In genomic region chr1:37997867-37998266, GRCm38 (mm10) we compare ENCODE assay signal across 8 mouse cellular contexts. TPM values are rescaled to one million over a fixed set of nuclear protein-coding genes. Genes with fewer than 3 reads are reported as not detected.
DNase-seq lines count a peak whose midpoint lies in the region; ATAC-seq and TF ChIP-seq lines count a peak whose summit lies in the region.

TSS of gene Txndc9 (minus strand) at chr1:37997893.
TSS of gene Eif5b (plus strand) at chr1:37998010.

- DNase-seq in Patski (ENCODE audit: low read depth, low spot score) = no peak
- peak; percentile 96 for DNase-seq in cerebellum, postnatal 14 days
- DNase-seq in frontal cortex, postnatal 25 days (ENCODE audit: low spot score in 2 of 2) = peak; percentile 91 to 95
- DNase-seq in hindbrain, embryonic 14.5 days (ENCODE audit: low spot score) = peak; percentile 92
- peak; percentile 96 for DNase-seq in layer of hippocampus, postnatal 36 days
- DNase-seq in lung, postnatal 36 days = peak; percentile 97
- peak; percentile 97 for DNase-seq in retina, postnatal 1 day
- DNase-seq in urinary bladder, adult 18-20 months (ENCODE audit: low spot score in 2 of 2) = peak; percentile 85 to 92

- peak within 1 kb of the TSS; percentile 96 for H3K4me3 ChIP-seq in hindbrain, embryonic 14.5 days (replicated peaks; ENCODE audit: low read length)

- H3K27ac ChIP-seq in hindbrain, embryonic 14.5 days = peak within 1 kb of the TSS; percentile 94

- peak; percentile 93 for ATAC-seq in Patski
- ATAC-seq in hindbrain, embryonic 14.5 days (ENCODE audit: low FRiP score) = peak; percentile 93

- H3K4me2 ChIP-seq in hindbrain, embryonic 14.5 days (replicated peaks) = peak within 1 kb of the TSS; percentile 85

- peaks cover 32% of the 10 kb centered on the region for H3K36me3 ChIP-seq in hindbrain, embryonic 14.5 days (replicated peaks; ENCODE audit: control insufficient read depth, insufficient read depth)

- no peak for TF ChIP-seq CTCF in Patski (IDR thresholded peaks at IDR 0.05)

- under 1% methylated on average over 50 of the region's 50 CpGs for WGBS in hindbrain, embryonic 14.5 days

- POLR2A ChIA-PET in Patski (lab: Charles Lee) = no interaction called here

- H3K9me3 ChIP-seq in hindbrain, embryonic 14.5 days (ENCODE audit: control insufficient read depth, low read length) = no peaks in the 10 kb centered on the region

- H3K4me1 ChIP-seq in hindbrain, embryonic 14.5 days (replicated peaks; ENCODE audit: control insufficient read depth, insufficient read depth, low read length) = peaks cover 18% of the 10 kb centered on the region

- CTCF ChIA-PET in Patski (lab: Charles Lee) = no interaction called here

- in situ Hi-C loops in Patski (cut with MboI; ENCODE audit: low pct_unique_long_range_greater_than_20kb) = loop anchor here (25.0 kb wide), 1 partner anchor 311 kb away; no protein-coding TSS in a partner anchor

- no peaks in the 10 kb centered on the region for H3K27me3 ChIP-seq in Patski
- H3K27me3 ChIP-seq in hindbrain, embryonic 14.5 days (ENCODE audit: control insufficient read depth, insufficient read depth, low read length) = no peaks in the 10 kb centered on the region

- peak within 1 kb of the TSS; percentile 91 for H3K9ac ChIP-seq in hindbrain, embryonic 14.5 days

RNA-seq across cellular contexts. Expression of gene Txndc9, which starts in this region (rescaled TPM):
- polyA plus RNA-seq in Patski (2021) = 86.1 TPM
- polyA plus RNA-seq in hindbrain, embryonic 14.5 days (2014; fragmentation: Nextera tagmentation; extraction: Ambion mirVana) = 129 and 144 TPM in 2 replicates
- total RNA-seq in layer of hippocampus, postnatal 36 days (2021) = 10 to 100 TPM; 52.3 to 53.9 TPM

RNA-seq across cellular contexts. Expression of gene Eif5b, which starts in this region (rescaled TPM):
- 82.7 TPM for polyA plus RNA-seq in Patski (2021)
- polyA plus RNA-seq in hindbrain, embryonic 14.5 days (2014; fragmentation: Nextera tagmentation; extraction: Ambion mirVana) = 18.7 and 19.6 TPM in 2 replicates
- 10 to 100 TPM; 43.9 to 44.0 TPM for total RNA-seq in layer of hippocampus, postnatal 36 days (2021)
